Mouse (Mus musculus) embryonic facial prominence, embryonic 14.5 days (tissue): ENCODE results near the gene Arl5c. TPM values are rescaled to one million over a fixed set of nuclear protein-coding genes. Genes with fewer than 3 reads are reported as not detected.

Source experiments
- ATAC-seq: fragments of 200-750 bp; cut with Nextera tagmentation; 2 replicates; pipeline ENCODE4 v1.8.0; 2017; ENCODE audit warnings: low read depth, moderate number of reproducible peaks, moderate TSS enrichment
- DNase-seq: peaks from one replicate; pipeline ENCODE4 v3.0.0-alpha.2; 2015; ENCODE audit warnings: low spot score
- H3K27ac ChIP-seq: fragments of 300-500 bp; sonication (generic); replicated peaks from 2 replicates; pipeline ENCODE4 v1.5.1; 2014; ENCODE audit warnings: low read depth, mild to moderate bottlenecking, low read length, moderate library complexity
- H3K27me3 ChIP-seq: fragments of 300-500 bp; sonication (generic); replicated peaks from 2 replicates; pipeline ENCODE4 v1.6.1; 2014; ENCODE audit warnings: low read length; ENCODE audit not compliant: control insufficient read depth, insufficient read depth
- H3K36me3 ChIP-seq: fragments of 300-500 bp; sonication (generic); 2 replicates; pipeline ENCODE4 v1.6.1; 2014; ENCODE audit warnings: low read length, mixed read lengths; ENCODE audit not compliant: control insufficient read depth, insufficient read depth
- H3K4me1 ChIP-seq: fragments of 300-500 bp; sonication (generic); 2 replicates; pipeline ENCODE4 v1.6.1; 2014; ENCODE audit warnings: antibody characterized with exemption, low read length; ENCODE audit not compliant: control insufficient read depth, insufficient read depth
- H3K4me2 ChIP-seq: fragments of 300-500 bp; sonication (generic); 2 replicates; pipeline ENCODE4 v1.6.1; 2014; ENCODE audit warnings: low read depth, mild to moderate bottlenecking, low read length, moderate library complexity, mixed read lengths
- H3K4me3 ChIP-seq: fragments of 300-500 bp; sonication (generic); 2 replicates; pipeline ENCODE4 v1.5.1; 2014; ENCODE audit warnings: low read depth, mild to moderate bottlenecking, low read length
- H3K9ac ChIP-seq: fragments of 300-500 bp; sonication (generic); 2 replicates; pipeline ENCODE4 v1.6.1; 2014; ENCODE audit warnings: low read depth, mild to moderate bottlenecking, low read length, moderate library complexity, mixed read lengths
- H3K9me3 ChIP-seq: fragments of 300-500 bp; sonication (generic); 2 replicates; pipeline ENCODE4 v1.6.1; 2016; ENCODE audit warnings: low read length; ENCODE audit not compliant: control insufficient read depth
- WGBS: fragments of 180-500 bp; shearing (Covaris S2); extraction: QIAGEN DNeasy Blood & Tissue Kit; methylation state at CpG from one replicate; pipeline ENCODE4 v1.1.7; 2014; 5-methylcytosine and 5-hydroxymethylcytosine counted together
- polyA plus RNA-seq: library from polyadenylated mRNA; unstranded; fragments of >200 nt; fragmentation: Nextera tagmentation; extraction: Ambion mirVana; gene quantifications from 2 replicates; pipeline ENCODE4 v1.2.1, GENCODE M21; 2014

Gene Arl5c
- polyA plus RNA-seq, 1 experiment from 2014 or later = 7.0 TPM

GRCm38 (mm10) chr11:98031443-98031770, 35.4 kb upstream of the Arl5c start:
- H3K9me3 ChIP-seq = no peaks in the 10 kb centered on the region
- ATAC-seq (peak; percentile 39; the same call in 1 of the 2 replicates), DNase-seq (peak; percentile 79)
- H3K27me3 ChIP-seq = peaks cover 9% of the 10 kb centered on the region
- H3K36me3 ChIP-seq = peaks cover 37% of the 10 kb centered on the region
- peaks cover 15% of the 10 kb centered on the region for H3K4me1 ChIP-seq
- no peak overlapping the region for H3K9ac ChIP-seq
- WGBS = 3% methylated on average over 5 of the region's 5 CpGs
- no peak overlapping the region for H3K4me3 ChIP-seq
- no peak overlapping the region for H3K4me2 ChIP-seq
- no peak overlapping the region for H3K27ac ChIP-seq

GRCm38 (mm10) chr11:98030701-98031442, 34.9 kb upstream of the Arl5c start:
- Histone ChIP-seq H3K4me3 (no peak overlapping the region), H3K27me3 (0 out of 2 replicates have a peak, but pooled peaks cover 4% of the 10 kb centered on the region), H3K36me3 (peaks cover 37% of the 10 kb centered on the region), H3K27ac (no peak overlapping the region), H3K4me1 (peaks cover 13% of the 10 kb centered on the region), H3K9ac (no peak overlapping the region), H3K9me3 (no peaks in the 10 kb centered on the region), H3K4me2 (no peak overlapping the region)
- DNase-seq (no peak), ATAC-seq (no peak)
- WGBS = 48% methylated on average over 5 of the region's 5 CpGs

- no peak for DNase-seq
- 20% methylated on average over 7 of the region's 7 CpGs for WGBS
- Histone ChIP-seq H3K36me3 (peaks cover 37% of the 10 kb centered on the region), H3K4me3 (peak overlapping the region; percentile 81), H3K27me3 (no peaks in the 10 kb centered on the region), H3K4me1 (peaks cover 12% of the 10 kb centered on the region; the same call in 1 of the 2 replicates), H3K27ac (peak overlapping the region; percentile 92; the same call in 1 of the 2 replicates), H3K9ac (peak overlapping the region; percentile 99), H3K4me2 (peak overlapping the region; percentile 96), H3K9me3 (no peaks in the 10 kb centered on the region)
- no peak for ATAC-seq
Measured at GRCm38 (mm10) chr11:98027785-98028184, 31.8 kb upstream of the Arl5c start.

GRCm38 (mm10) chr11:98027297-98027688, 31.3 kb upstream of the Arl5c start:
- H3K27me3 ChIP-seq = no peaks in the 10 kb centered on the region
- H3K9me3 ChIP-seq = no peaks in the 10 kb centered on the region
- no peak for ATAC-seq
- H3K4me2 ChIP-seq = peak overlapping the region; percentile 96
- peaks cover 12% of the 10 kb centered on the region; the same call in 1 of the 2 replicates for H3K4me1 ChIP-seq
- H3K27ac ChIP-seq = peak overlapping the region; percentile 92
- no peak for DNase-seq
- peak overlapping the region; percentile 99 for H3K9ac ChIP-seq
- H3K4me3 ChIP-seq = peak overlapping the region; percentile 81
- under 1% methylated on average over 18 of the region's 18 CpGs for WGBS
- peaks cover 37% of the 10 kb centered on the region for H3K36me3 ChIP-seq

- 0% methylated on average over 32 of the region's 69 CpGs for WGBS
- Histone ChIP-seq H3K4me3 (peak within 1 kb of the TSS; percentile 81), H3K9me3 (no peaks in the 10 kb centered on the region), H3K4me1 (peaks cover 12% of the 10 kb centered on the region), H3K27me3 (no peaks in the 10 kb centered on the region), H3K27ac (peak within 1 kb of the TSS; percentile 92), H3K4me2 (peak within 1 kb of the TSS; percentile 96), H3K9ac (peak within 1 kb of the TSS; percentile 99), H3K36me3 (peaks cover 37% of the 10 kb centered on the region)
- peak; percentile 76 for ATAC-seq
- peak; percentile 94 for DNase-seq
Measured at GRCm38 (mm10) chr11:98026570-98027296, 30.8 kb upstream of the Arl5c start, which contains the start of gene Rpl19. TSS of gene Rpl19 (plus strand) at chr11:98026710.

DNA sequence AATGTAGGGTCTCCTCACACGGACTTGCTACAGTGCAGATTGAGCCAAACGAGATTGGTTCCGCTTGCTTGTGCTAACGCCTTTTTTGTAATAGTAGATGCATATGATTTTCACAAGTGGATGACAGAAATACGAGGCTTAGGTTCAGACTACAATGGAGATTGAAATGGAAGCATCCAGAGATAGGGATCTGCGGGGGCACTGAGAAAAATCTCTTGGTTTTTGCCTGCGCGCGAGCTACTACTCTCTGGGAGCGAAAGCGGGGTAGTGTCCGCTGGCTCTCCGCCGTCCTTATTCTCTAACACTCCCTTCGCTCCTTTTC, 30.2 kb upstream of the Arl5c start:
- WGBS = 6% methylated on average over 15 of the region's 15 CpGs
- peak overlapping the region; percentile 92 for H3K27ac ChIP-seq

GRCm38 (mm10) chr11:98024516-98024915, 28.5 kb upstream of the Arl5c start:
- Histone ChIP-seq H3K27ac (no peak overlapping the region), H3K4me2 (no peak overlapping the region), H3K4me3 (no peak overlapping the region), H3K36me3 (peaks cover 20% of the 10 kb centered on the region), H3K9me3 (no peaks in the 10 kb centered on the region), H3K27me3 (no peaks in the 10 kb centered on the region), H3K4me1 (peaks cover 32% of the 10 kb centered on the region), H3K9ac (no peak overlapping the region)
- no peak for DNase-seq
- no peak for ATAC-seq
- 85% methylated on average over 3 of the region's 3 CpGs for whole genome bisulfite sequencing

More for the DNA sequence above, 30.2 kb upstream of the Arl5c start:
- Histone ChIP-seq H3K27me3 (no peaks in the 10 kb centered on the region), H3K4me2 (peak overlapping the region; percentile 96), H3K4me3 (peak overlapping the region; percentile 81), H3K9ac (peak overlapping the region; percentile 99), H3K4me1 (peaks cover 15% of the 10 kb centered on the region), H3K36me3 (peaks cover 37% of the 10 kb centered on the region), H3K9me3 (no peaks in the 10 kb centered on the region)
- DNase-seq (no peak), ATAC-seq (no peak)

DNA sequence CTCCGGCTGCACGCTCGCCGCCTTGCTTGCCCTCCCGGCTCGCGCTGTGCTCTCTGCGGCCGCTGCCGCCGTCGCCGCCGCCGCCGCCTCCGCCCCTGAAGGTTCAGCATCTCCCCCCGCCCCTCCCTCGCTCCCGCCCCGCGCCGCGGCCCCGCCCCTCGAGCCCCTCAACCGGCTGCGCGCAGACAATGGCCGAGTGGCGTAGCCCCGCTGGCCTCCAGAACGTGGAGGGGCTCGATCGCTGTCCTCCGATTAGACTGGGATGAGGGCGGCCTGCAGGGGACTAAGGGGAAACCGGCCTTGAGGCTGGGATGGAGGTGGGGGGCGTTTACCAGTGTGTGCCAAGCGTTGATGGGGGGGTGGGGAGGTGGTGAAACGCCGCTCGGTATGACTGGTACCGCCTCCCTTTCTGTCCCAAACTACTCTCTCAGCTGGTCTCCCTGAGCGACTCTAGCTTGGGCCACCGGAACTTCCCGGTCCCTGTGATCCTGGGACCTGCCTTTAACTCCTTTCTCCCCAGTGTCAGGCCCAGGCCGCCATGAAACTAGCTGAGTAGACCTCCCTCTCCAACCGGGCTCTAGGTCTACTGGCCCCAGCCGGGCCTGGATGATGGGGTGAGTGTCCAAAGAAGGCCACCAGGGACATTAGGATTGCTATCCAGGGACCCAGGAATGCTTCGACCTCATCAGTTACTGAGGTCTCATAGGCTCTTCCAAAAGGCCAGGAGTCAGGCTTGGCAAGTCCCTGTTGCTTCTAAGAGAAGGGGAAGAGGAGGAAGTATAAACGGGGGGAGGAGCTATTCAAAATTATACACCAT, 26.8 kb upstream of the Arl5c start, which contains the start of gene Cacnb1:
Gene Cacnb1 (minus strand): TSS at position 480 of the 817 bp plus-strand sequence.
- 3% methylated on average over 18 of the region's 52 CpGs for WGBS
- peak within 1 kb of the TSS; percentile 87 for H3K27ac ChIP-seq

More for the DNA sequence above, 26.8 kb upstream of the Arl5c start, which contains the start of gene Cacnb1:
- no peaks in the 10 kb centered on the region for H3K9me3 ChIP-seq
- peak; percentile 76 for DNase-seq
- H3K27me3 ChIP-seq = no peaks in the 10 kb centered on the region
- H3K4me1 ChIP-seq = peaks cover 34% of the 10 kb centered on the region
- peak within 1 kb of the TSS; percentile 72 for H3K4me3 ChIP-seq
- peak; percentile 41 for ATAC-seq
- peak within 1 kb of the TSS; percentile 88 for H3K4me2 ChIP-seq
- peaks cover 7% of the 10 kb centered on the region; the same call in 1 of the 2 replicates for H3K36me3 ChIP-seq
- H3K9ac ChIP-seq = peak within 1 kb of the TSS; percentile 81
